Mouse (Mus musculus): ENCODE results near the gene Ecm2. TPM values are rescaled to one million over a fixed set of nuclear protein-coding genes. Genes with fewer than 3 reads are reported as not detected.

Ecm2 gene
- 15.8 TPM for polyA plus RNA-seq (2014; fragmentation: Illumina TruSeq; extraction: RNeasy Lipid Tissue Mini Kit (QIAGEN cat#74804); ENCODE audit: low read depth, low replicate concordance)

DNA sequence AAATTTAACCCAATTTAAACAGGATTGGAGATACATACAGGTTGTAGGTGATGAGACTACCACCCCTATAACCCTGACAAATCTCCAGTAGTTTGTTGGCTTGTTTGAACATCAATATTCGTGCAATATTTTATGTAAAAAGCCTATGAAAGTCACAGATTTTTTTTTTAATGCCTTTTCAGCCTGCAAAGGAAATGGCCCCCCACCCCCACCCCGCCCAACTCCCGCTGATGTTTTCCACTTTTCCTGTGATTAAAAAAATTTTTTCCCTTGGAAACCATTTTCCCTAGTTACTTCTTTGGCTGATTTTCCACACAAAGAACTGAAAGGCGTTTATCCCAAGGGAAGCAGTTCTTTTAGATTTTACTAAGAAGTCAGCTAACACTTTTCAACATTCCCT lies at the start of gene Ecm2:
TSS of gene Ecm2 (plus strand) at position 301 of the 400 bp plus-strand sequence.

DNA sequence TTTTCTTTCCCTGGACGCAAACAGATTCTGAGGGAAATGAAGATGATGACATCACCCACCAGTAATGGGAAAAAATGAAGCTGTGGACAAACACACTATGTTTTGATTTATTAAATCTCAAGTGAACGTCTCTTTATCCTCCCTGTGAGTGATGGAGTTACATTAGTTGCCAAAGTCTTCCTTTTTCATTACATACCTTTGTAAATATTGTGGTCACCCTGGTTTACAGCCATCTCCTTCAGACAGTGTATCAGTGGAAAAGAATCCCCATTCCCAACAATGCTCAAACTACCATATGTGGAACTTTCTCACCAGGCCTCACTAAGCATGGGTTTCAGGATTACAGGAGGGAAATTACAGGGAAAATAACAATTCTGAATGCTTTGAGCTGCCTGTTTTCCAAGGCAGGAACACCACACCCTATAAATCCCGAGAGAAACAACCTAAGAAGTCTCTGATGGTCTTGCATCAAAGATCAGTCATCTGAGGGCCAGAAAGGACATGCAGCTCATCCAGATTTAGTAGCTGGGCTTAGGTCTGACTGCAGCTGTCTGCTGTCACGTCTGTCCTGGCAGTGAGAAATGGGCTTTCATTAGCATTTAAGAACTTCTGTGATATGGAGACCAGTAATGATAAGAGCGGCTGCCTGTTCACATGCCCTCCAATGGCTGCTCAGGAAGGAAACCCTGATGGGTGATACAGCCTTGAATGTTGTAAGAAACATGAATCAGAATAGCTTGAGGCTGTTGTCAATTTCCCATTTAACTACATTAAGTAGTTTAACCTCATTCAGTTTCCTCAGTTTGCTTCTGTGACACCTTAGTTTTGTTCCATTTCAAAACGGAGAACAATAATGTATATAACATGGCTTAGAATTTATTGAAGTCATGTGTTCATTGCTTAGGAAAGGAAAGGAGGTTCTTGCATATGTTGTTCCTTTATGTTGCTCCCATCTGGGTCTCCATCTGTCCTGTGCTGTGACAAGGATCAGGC lies 11.9 kb upstream of the Ecm2 start, which contains the start of gene Tes3-ps:
TSS of gene Tes3-ps (plus strand) at position 943 of the 993 bp plus-strand sequence.

DNA sequence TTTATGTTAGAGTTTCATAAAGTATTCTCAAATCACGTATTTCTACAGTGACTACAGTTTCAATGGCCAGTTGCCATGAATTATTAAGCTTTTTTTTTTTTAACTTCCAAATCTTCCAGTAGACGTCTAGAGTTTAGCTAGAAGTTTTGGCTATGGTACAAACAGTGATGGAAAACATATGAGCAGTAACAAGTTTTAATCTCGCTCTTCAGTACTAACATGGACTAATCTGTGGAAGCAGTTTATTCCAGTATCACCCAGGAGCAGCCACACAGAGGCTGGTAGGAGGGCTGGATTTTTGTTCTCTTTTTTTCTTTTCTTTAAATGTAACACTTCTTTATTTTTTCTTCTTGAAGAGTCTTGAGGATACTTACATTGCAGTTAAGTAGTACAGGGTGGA lies 39.7 kb downstream of the Ecm2 start, which contains the start of gene Aspn:
TSS of gene Aspn (plus strand) at position 165 of the 400 bp plus-strand sequence.

DNA sequence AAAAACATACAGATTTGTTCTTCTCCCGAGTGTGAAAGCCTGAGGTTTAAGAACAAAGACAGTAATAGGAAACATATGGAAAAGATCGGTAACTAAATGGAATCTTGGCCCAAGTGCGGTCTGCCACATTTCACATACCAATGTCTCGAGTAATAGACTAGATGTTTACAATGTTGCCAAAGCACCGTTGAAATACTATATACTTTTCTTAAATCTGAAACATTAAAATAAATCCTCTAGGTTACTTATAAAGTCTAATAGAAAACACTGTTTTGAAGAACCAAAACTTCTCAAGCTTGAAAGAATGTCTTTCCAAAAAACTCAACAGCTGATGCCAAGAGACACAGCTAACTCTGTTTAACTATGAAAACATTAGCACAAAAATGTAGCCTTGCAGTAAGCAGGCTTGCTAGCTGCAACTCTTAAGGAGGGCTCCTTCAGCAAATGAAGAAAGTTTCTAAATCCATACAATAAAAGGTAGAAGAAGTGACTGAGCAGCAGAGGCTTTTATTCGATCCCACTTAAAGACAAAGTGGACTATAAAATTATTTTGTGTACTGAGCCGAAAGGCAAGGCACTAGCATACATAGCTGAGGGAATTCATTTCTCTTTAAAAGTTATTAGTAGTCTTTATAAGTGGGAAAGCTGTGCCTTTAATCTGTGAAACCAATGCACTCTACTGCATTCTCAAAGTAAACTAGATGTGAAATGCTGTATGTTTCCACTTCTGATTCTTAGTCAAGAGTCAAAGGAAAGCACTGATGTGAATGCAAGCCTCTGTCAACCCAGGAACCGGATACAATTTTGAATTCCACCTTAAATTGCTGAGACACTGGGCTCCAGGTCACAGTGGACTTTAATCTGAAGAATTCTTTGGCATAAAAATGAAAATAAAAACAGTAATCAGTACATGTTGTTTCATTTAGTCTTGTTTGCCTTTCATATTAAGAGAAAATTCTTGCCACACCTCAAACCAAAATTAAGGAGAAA lies 77.2 kb downstream of the Ecm2 start, which contains the start of gene Omd:
TSS of gene Omd (plus strand) at position 922 of the 990 bp plus-strand sequence.

Other genes starting within 250 kb of the Ecm2 start
- 1.1 TPM for gene Fgd3, start 184.5 kb upstream of the Ecm2 start, polyA plus RNA-seq (2014; fragmentation: Illumina TruSeq; extraction: RNeasy Lipid Tissue Mini Kit (QIAGEN cat#74804); ENCODE audit: low read depth, low replicate concordance)
- 17.2 TPM for gene Bicd2, start 163.2 kb upstream of the Ecm2 start, polyA plus RNA-seq (2014; fragmentation: Illumina TruSeq; extraction: RNeasy Lipid Tissue Mini Kit (QIAGEN cat#74804); ENCODE audit: low read depth, low replicate concordance)
- 8.3 TPM for gene Ippk, start 83.6 kb upstream of the Ecm2 start, polyA plus RNA-seq (2014; fragmentation: Illumina TruSeq; extraction: RNeasy Lipid Tissue Mini Kit (QIAGEN cat#74804); ENCODE audit: low read depth, low replicate concordance)
- gene Tes3-ps, start 11.5 kb upstream of the Ecm2 start, polyA plus RNA-seq (2014; fragmentation: Illumina TruSeq; extraction: RNeasy Lipid Tissue Mini Kit (QIAGEN cat#74804); ENCODE audit: low read depth, low replicate concordance): 0.69 TPM
- gene Aspn, start 39.6 kb downstream of the Ecm2 start, polyA plus RNA-seq (2014; fragmentation: Illumina TruSeq; extraction: RNeasy Lipid Tissue Mini Kit (QIAGEN cat#74804); ENCODE audit: low read depth, low replicate concordance): 20.7 TPM
- 17.9 TPM for gene Omd, start 77.7 kb downstream of the Ecm2 start, polyA plus RNA-seq (2014; fragmentation: Illumina TruSeq; extraction: RNeasy Lipid Tissue Mini Kit (QIAGEN cat#74804); ENCODE audit: low read depth, low replicate concordance)
- gene Ogn, start 103.2 kb downstream of the Ecm2 start, polyA plus RNA-seq (2014; fragmentation: Illumina TruSeq; extraction: RNeasy Lipid Tissue Mini Kit (QIAGEN cat#74804); ENCODE audit: low read depth, low replicate concordance): 183 TPM
- gene Cenpp, start 148.0 kb downstream of the Ecm2 start, polyA plus RNA-seq (2014; fragmentation: Illumina TruSeq; extraction: RNeasy Lipid Tissue Mini Kit (QIAGEN cat#74804); ENCODE audit: low read depth, low replicate concordance): 2.6 TPM
- gene Nol8, start 148.3 kb downstream of the Ecm2 start, polyA plus RNA-seq (2014; fragmentation: Illumina TruSeq; extraction: RNeasy Lipid Tissue Mini Kit (QIAGEN cat#74804); ENCODE audit: low read depth, low replicate concordance): 38.7 TPM
- gene Iars, start 177.3 kb downstream of the Ecm2 start, polyA plus RNA-seq (2014; fragmentation: Illumina TruSeq; extraction: RNeasy Lipid Tissue Mini Kit (QIAGEN cat#74804); ENCODE audit: low read depth, low replicate concordance): 38.8 TPM